Mouse (Mus musculus): ENCODE measurements around the gene Grap2.

Grap2 gene

GRCm38 (mm10) chr15:80599843-80600242, 27.4 kb downstream of the Grap2 start:
- DNase-seq (ENCODE audit: low read depth) = no peak

- DNase-seq (ENCODE audit: low read depth) = no peak
Measured at GRCm38 (mm10) chr15:80601456-80601855, 29.1 kb downstream of the Grap2 start.

GRCm38 (mm10) chr15:80602487-80602886, 30.1 kb downstream of the Grap2 start:
- DNase-seq (ENCODE audit: low read depth) = no peak

GRCm38 (mm10) chr15:80604026-80604425, 31.6 kb downstream of the Grap2 start:
- no peak for DNase-seq (ENCODE audit: low read depth)

GRCm38 (mm10) chr15:80607970-80608369, 35.6 kb downstream of the Grap2 start:
- no peak for DNase-seq (ENCODE audit: low read depth)

- no peak for DNase-seq (ENCODE audit: low read depth)
Measured at GRCm38 (mm10) chr15:80610335-80610734, 37.9 kb downstream of the Grap2 start.

GRCm38 (mm10) chr15:80611478-80611877, 39.1 kb downstream of the Grap2 start:
- DNase-seq (ENCODE audit: low read depth) = no peak

- no peak for DNase-seq (ENCODE audit: low read depth)
Measured at GRCm38 (mm10) chr15:80613904-80614303, 41.5 kb downstream of the Grap2 start.

- DNase-seq (ENCODE audit: low read depth) = no peak
Measured at GRCm38 (mm10) chr15:80614500-80615289, 42.3 kb downstream of the Grap2 start.

GRCm38 (mm10) chr15:80615290-80615570, 42.8 kb downstream of the Grap2 start:
- DNase-seq (ENCODE audit: low read depth) = no peak

GRCm38 (mm10) chr15:80615636-80616383, 43.4 kb downstream of the Grap2 start:
- DNase-seq (ENCODE audit: low read depth) = no peak

GRCm38 (mm10) chr15:80617839-80618238, 45.4 kb downstream of the Grap2 start:
- DNase-seq (ENCODE audit: low read depth) = no peak

GRCm38 (mm10) chr15:80619166-80619565, 46.8 kb downstream of the Grap2 start:
- DNase-seq (ENCODE audit: low read depth) = no peak

GRCm38 (mm10) chr15:80619786-80620185, 47.4 kb downstream of the Grap2 start:
- no peak for DNase-seq (ENCODE audit: low read depth)

GRCm38 (mm10) chr15:80620371-80620770, 48.0 kb downstream of the Grap2 start:
- DNase-seq (ENCODE audit: low read depth) = no peak

- no peak for DNase-seq (ENCODE audit: low read depth)
Measured at GRCm38 (mm10) chr15:80623171-80623837, 50.9 kb downstream of the Grap2 start.

- DNase-seq (ENCODE audit: low read depth) = no peak
Measured at GRCm38 (mm10) chr15:80626472-80626871, 54.1 kb downstream of the Grap2 start.

- no peak for DNase-seq (ENCODE audit: low read depth)
Measured at GRCm38 (mm10) chr15:80630147-80630546, 57.8 kb downstream of the Grap2 start.

GRCm38 (mm10) chr15:80630711-80631110, 58.3 kb downstream of the Grap2 start:
- DNase-seq (ENCODE audit: low read depth) = no peak

GRCm38 (mm10) chr15:80631311-80631710, 58.9 kb downstream of the Grap2 start:
- DNase-seq (ENCODE audit: low read depth) = no peak

- DNase-seq (ENCODE audit: low read depth) = no peak
Measured at GRCm38 (mm10) chr15:80632280-80632893, 60.0 kb downstream of the Grap2 start.

GRCm38 (mm10) chr15:80634391-80635193, 62.2 kb downstream of the Grap2 start:
- peak; percentile 92 for DNase-seq (ENCODE audit: low read depth)

All from c-Kit-positive CD71-negative TER-119-negative erythroid progenitor cells, embryonic 14.5 days (primary cell).